Mouse (Mus musculus) midbrain, embryonic 14.5 days (tissue): ENCODE data around the gene Tle4. TPM values are rescaled to one million over a fixed set of nuclear protein-coding genes. Genes with fewer than 3 reads are reported as not detected.

Experiments used
- ATAC-seq: fragments of 200-750 bp; cut with Nextera tagmentation; 2 replicates; pipeline ENCODE4 v1.8.0; 2017; ENCODE audit warnings: moderate number of reproducible peaks, moderate library complexity; ENCODE audit not compliant: low FRiP score, low TSS enrichment
- DNase-seq: peaks from one replicate; pipeline ENCODE4 v3.0.0-alpha.2; 2015
- H3K27ac ChIP-seq: fragments of 300-500 bp; sonication (generic); replicated peaks from 2 replicates; pipeline ENCODE4 v1.5.1; 2014; ENCODE audit warnings: mild to moderate bottlenecking, low read depth, low read length, moderate library complexity
- H3K27me3 ChIP-seq: fragments of 300-500 bp; sonication (generic); 2 replicates; pipeline ENCODE4 v1.6.1; 2014; ENCODE audit warnings: low read length, control low read depth, mixed read lengths; ENCODE audit not compliant: control insufficient read depth, insufficient read depth
- H3K36me3 ChIP-seq: fragments of 300-500 bp; sonication (generic); 2 replicates; pipeline ENCODE4 v1.6.1; 2014; ENCODE audit warnings: low read length, control low read depth; ENCODE audit not compliant: control insufficient read depth, insufficient read depth
- H3K4me1 ChIP-seq: fragments of 300-500 bp; sonication (generic); 2 replicates; pipeline ENCODE4 v1.6.1; 2014; ENCODE audit warnings: mild to moderate bottlenecking, antibody characterized with exemption, low read length, control low read depth; ENCODE audit not compliant: control insufficient read depth, insufficient read depth
- H3K4me2 ChIP-seq: fragments of 300-500 bp; sonication (generic); 2 replicates; pipeline ENCODE4 v1.6.1; 2014; ENCODE audit warnings: mild to moderate bottlenecking, low read length, moderate library complexity
- H3K4me3 ChIP-seq: fragments of 300-500 bp; sonication (generic); replicated peaks from 2 replicates; pipeline ENCODE4 v1.5.1; 2014; ENCODE audit warnings: low read depth, low read length
- H3K9ac ChIP-seq: fragments of 300-500 bp; sonication (generic); replicated peaks from 2 replicates; pipeline ENCODE4 v1.6.1; 2014; ENCODE audit warnings: mild to moderate bottlenecking, low read length, moderate library complexity
- H3K9me3 ChIP-seq: fragments of 300-500 bp; sonication (generic); 2 replicates; pipeline ENCODE4 v1.6.1; 2016; ENCODE audit warnings: low read length, control low read depth, mixed read lengths; ENCODE audit not compliant: control insufficient read depth
- WGBS: fragments of 180-500 bp; shearing (Covaris S2); extraction: QIAGEN DNeasy Blood & Tissue Kit; methylation state at CpG from one replicate; pipeline ENCODE4 v1.1.7; 2014; 5-methylcytosine and 5-hydroxymethylcytosine counted together
- polyA plus RNA-seq: library from polyadenylated mRNA; unstranded; fragments of >200 nt; fragmentation: Nextera tagmentation; extraction: Ambion mirVana; gene quantifications from 2 replicates; pipeline ENCODE4 v1.2.1, GENCODE M21; 2014

The Tle4 gene
- polyA plus RNA-seq, 1 experiment from 2014 or later, result 34.5 TPM

DNA sequence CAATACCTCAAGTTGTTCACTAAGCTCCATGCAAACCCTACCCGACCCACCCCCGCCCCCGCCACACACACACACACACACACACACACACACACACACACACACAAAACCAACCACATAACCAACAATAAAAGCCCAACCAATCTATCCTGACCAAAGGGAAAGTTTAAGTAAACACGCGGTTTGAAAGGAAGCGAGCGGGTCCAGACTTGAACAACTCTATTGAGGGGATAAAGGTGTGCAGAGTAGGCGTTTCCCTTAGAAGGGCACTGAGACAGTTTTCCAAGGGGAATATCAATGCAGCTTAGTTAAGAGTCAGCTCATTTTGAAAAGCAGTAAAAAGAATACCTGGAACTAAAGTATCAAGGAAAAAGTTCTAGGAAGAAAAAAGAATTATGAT lies 128.5 kb downstream of the Tle4 start:
- no peaks in the 10 kb centered on the region for H3K27me3 ChIP-seq
- 88% methylated on average over 8 of the region's 8 CpGs for WGBS

DNA sequence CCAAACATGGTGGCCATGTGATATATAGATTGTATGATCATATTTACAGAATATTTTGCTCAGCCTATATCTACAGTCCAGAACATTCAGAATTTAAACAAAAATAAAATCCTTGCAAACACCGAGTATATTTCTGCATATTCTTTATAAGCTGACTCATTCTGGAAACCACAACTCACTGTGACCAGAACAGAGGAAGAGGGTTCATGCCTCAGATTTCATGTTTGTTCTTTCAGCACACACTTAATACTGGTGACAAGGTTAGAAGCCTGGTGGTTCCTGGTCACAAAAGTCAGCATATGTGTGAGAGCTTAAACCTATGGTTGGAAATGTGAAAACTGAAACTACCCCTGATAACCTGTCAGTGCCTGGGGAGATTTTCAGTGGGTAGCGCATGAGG lies 129.1 kb downstream of the Tle4 start:
- no peak overlapping the region for H3K9ac ChIP-seq
- H3K4me1 ChIP-seq, result no peaks in the 10 kb centered on the region
- no peaks in the 10 kb centered on the region for H3K27me3 ChIP-seq
- peaks cover 25% of the 10 kb centered on the region for H3K36me3 ChIP-seq
- WGBS, result 92% methylated on average over 2 of the region's 2 CpGs
- ATAC-seq, result no peak
- H3K4me3 ChIP-seq, result no peak overlapping the region
- DNase-seq, result no peak
- no peak overlapping the region for H3K4me2 ChIP-seq
- no peak overlapping the region for H3K27ac ChIP-seq
- H3K9me3 ChIP-seq, result no peaks in the 10 kb centered on the region

More for the DNA sequence above, 128.5 kb downstream of the Tle4 start:
- Histone ChIP-seq H3K4me2 (no peak overlapping the region), H3K27ac (no peak overlapping the region), H3K36me3 (peaks cover 19% of the 10 kb centered on the region), H3K9me3 (no peaks in the 10 kb centered on the region), H3K4me1 (no peaks in the 10 kb centered on the region), H3K4me3 (no peak overlapping the region), H3K9ac (no peak overlapping the region)
- no peak for DNase-seq
- no peak for ATAC-seq

DNA sequence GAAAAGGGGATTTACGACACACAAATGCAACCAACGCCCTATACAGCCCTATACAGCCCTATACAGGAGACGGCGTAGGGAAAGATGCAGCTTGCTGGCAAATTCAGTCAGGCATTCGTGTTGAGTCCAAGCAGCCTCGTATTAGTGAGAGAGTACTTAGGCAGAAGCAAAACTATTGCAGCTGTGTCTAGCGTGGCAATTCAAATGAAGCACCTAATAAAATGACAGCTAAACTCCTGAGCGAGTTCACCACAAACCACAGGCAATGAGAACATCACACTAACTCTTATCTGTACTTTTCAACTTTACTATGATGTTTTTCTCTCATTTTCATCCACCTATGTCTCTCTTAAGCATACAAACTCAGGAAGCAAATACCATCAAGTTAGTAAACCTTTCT lies 131.8 kb downstream of the Tle4 start:
- ATAC-seq, result no peak
- no peak overlapping the region for H3K4me2 ChIP-seq
- no peak for DNase-seq
- H3K27ac ChIP-seq, result no peak overlapping the region
- H3K36me3 ChIP-seq, result peaks cover 37% of the 10 kb centered on the region
- no peaks in the 10 kb centered on the region for H3K27me3 ChIP-seq
- H3K4me3 ChIP-seq, result no peak overlapping the region
- no peaks in the 10 kb centered on the region for H3K9me3 ChIP-seq
- no peak overlapping the region for H3K9ac ChIP-seq
- H3K4me1 ChIP-seq, result no peaks in the 10 kb centered on the region
- 88% methylated on average over 8 of the region's 8 CpGs for WGBS

DNA sequence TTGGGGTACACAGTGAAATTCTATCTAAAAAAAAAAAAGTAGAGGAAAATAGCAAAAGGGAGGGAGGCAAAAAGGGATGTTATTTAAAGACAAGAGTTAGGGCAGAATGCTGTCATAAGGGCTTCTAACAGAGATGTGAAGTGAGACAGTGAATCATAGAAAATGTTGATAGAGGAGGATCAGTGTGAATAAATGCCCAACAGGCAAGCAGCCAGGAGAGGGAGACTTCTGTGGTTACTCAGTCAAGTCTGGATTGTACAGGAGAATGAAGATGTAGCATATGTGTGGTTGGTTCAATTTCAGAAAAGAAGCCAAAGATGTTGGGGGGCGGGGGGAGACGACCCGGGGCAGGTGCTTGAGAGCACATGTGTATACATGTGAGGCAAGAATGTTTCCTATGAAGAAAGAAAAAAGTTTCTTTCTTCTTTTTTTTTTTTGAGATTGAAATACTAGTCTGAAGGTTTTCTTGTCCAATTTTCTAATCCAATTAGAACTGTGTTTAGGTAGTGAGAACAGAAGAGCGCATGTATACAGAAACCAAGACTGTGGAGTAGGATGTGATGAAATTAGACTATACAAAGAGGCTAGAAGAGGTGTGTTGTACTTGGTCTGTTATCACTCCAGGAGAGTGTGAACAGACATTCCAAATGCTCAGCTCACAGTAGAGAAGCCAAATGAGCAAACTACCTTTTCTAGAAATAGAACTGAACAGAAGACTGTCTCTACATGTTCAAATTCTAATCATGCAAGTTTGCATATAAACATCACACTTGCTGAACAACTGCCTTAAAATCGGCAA lies 134.4 kb downstream of the Tle4 start:
- H3K27me3 ChIP-seq, result no peaks in the 10 kb centered on the region
- H3K4me2 ChIP-seq, result no peak overlapping the region
- no peak for DNase-seq
- H3K9ac ChIP-seq, result no peak overlapping the region
- H3K36me3 ChIP-seq, result peaks cover 45% of the 10 kb centered on the region
- no peak overlapping the region for H3K27ac ChIP-seq
- no peak for ATAC-seq
- no peaks in the 10 kb centered on the region for H3K4me1 ChIP-seq
- 97% methylated on average over 5 of the region's 5 CpGs for WGBS
- H3K4me3 ChIP-seq, result no peak overlapping the region
- H3K9me3 ChIP-seq, result no peaks in the 10 kb centered on the region

DNA sequence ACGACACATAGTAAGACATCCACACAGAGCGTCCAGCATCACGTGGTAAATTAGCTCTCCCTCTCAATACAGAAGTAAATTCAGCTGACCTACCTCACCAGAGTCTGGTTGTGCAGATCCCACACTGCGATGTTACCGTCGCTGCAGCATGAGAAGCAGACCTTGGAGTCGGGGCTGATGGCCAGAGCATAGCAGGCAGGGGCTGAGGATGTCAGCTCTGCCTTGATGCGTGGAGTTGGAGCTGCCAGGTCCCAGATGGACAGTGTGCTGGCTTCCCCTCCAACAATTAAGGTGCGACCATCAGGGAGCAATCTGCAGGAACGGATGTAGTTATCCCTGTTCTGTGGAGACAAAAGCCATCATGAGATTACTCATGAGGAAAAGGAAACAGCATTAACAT lies 144.4 kb downstream of the Tle4 start:
- Histone ChIP-seq H3K27me3 (no peaks in the 10 kb centered on the region), H3K4me3 (no peak overlapping the region), H3K4me2 (no peak overlapping the region), H3K9me3 (no peaks in the 10 kb centered on the region), H3K4me1 (no peaks in the 10 kb centered on the region), H3K36me3 (peaks cover 54% of the 10 kb centered on the region), H3K9ac (no peak overlapping the region), H3K27ac (no peak overlapping the region)
- 88% methylated on average over 10 of the region's 10 CpGs for WGBS
- ATAC-seq (no peak), DNase-seq (no peak)

DNA sequence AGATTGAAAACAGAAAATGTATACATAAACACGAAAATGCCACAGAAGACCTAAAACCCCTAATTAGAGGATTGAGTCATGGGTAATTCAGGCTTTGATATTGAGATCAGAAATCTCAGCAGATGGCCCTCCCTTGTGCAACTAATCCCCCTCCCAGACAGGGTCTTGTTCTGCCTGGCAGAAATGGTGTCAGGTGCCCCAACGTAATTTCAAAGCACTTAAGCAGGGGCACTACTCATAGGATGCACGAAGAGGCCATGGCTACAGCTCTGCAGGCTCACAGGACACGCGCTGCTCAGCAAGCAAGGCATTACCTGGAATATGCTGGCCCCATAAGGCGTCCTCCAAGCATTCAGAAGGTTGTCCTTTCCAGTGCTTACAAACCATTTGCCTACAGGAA lies 146.5 kb downstream of the Tle4 start:
- DNase-seq (no peak), ATAC-seq (no peak)
- H3K27me3 ChIP-seq, result no peaks in the 10 kb centered on the region
- peaks cover 44% of the 10 kb centered on the region for H3K36me3 ChIP-seq
- H3K4me3 ChIP-seq, result no peak overlapping the region
- no peaks in the 10 kb centered on the region for H3K4me1 ChIP-seq
- 70% methylated on average over 6 of the region's 6 CpGs for WGBS
- no peak overlapping the region for H3K9ac ChIP-seq
- no peak overlapping the region for H3K4me2 ChIP-seq
- no peaks in the 10 kb centered on the region for H3K9me3 ChIP-seq
- H3K27ac ChIP-seq, result no peak overlapping the region

DNA sequence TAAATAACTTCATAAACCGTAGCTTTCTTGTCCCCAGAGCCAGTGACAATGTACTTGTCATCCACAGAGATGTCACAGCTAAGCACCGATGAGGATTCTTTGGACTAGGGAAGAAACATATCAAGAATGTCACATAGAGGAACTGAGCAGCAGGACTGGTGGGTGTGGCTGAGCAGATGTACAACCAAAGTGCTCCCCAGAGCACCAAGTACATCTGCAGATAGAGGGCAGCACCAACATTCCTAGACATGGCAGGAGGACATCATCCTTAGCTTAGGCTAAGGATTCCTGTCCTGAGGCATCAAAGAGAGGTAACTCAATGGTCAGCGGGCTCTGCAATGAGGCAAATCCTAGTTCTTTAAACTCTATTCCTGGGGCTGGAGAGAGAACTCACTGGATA lies 148.1 kb downstream of the Tle4 start:
- Histone ChIP-seq H3K4me3 (no peak overlapping the region), H3K4me2 (no peak overlapping the region), H3K27me3 (no peaks in the 10 kb centered on the region), H3K36me3 (peaks cover 44% of the 10 kb centered on the region), H3K9me3 (no peaks in the 10 kb centered on the region), H3K27ac (no peak overlapping the region), H3K4me1 (no peaks in the 10 kb centered on the region), H3K9ac (no peak overlapping the region)
- DNase-seq (no peak), ATAC-seq (no peak)
- WGBS, result 73% methylated on average over 3 of the region's 3 CpGs

DNA sequence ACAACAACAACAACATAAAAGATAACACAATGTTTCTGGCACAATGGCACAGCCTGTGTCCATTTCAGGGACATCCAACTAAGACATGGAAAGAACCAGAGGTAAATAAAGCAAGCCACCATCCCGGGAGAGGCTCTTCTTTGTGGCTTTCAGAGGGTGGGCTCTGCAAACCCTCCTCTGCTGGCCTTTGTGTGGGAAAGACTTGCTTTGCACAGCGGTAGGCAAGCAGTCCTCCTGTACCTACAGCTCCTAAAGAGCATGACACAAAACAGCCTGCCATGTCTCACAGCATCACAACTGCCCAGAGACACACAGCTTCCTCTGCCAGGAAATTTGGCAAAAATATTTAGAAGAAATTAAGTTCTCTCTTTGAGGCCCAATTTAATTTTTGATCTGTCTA lies 149.3 kb downstream of the Tle4 start:
- DNase-seq, result no peak
- no peaks in the 10 kb centered on the region for H3K4me1 ChIP-seq
- H3K4me2 ChIP-seq, result no peak overlapping the region
- ATAC-seq, result no peak
- H3K9me3 ChIP-seq, result no peaks in the 10 kb centered on the region
- H3K27me3 ChIP-seq, result no peaks in the 10 kb centered on the region
- WGBS, result 14% methylated on average over 2 of the region's 2 CpGs
- no peak overlapping the region for H3K4me3 ChIP-seq
- H3K27ac ChIP-seq, result no peak overlapping the region
- H3K9ac ChIP-seq, result no peak overlapping the region
- peaks cover 37% of the 10 kb centered on the region for H3K36me3 ChIP-seq

DNA sequence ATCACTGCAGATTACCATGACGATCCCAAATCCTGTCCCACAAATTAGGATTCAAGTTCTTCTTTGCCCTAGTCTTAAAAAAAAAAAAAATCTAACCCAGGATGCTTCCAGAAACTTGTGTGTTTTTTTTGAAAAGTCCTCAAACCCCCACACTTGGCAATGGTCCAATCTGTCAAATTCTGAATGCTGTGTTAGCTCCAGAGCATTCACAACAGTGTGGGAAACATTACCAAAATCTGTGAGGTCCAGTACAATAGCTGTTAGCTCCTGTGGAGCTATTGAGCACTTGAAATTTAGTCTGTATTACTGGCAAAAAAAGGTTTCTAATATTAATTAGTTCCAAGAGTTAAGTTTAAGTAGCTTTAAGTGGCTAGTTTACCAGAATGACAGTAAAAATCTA lies 150.4 kb downstream of the Tle4 start:
- Histone ChIP-seq H3K9ac (no peak overlapping the region), H3K4me1 (no peaks in the 10 kb centered on the region), H3K27ac (no peak overlapping the region), H3K4me2 (no peak overlapping the region), H3K27me3 (0 out of 2 replicates have a peak, but pooled peaks cover 3% of the 10 kb centered on the region), H3K36me3 (peaks cover 26% of the 10 kb centered on the region), H3K4me3 (no peak overlapping the region), H3K9me3 (no peaks in the 10 kb centered on the region)
- DNase-seq (peak; percentile 79), ATAC-seq (no peak)
- 32% methylated on average over 1 of the region's 1 CpGs for WGBS
